ENCODE assay signal across 7 mouse cellular contexts in genomic region chr2:45114596-45114995, GRCm38 (mm10). TPM values are rescaled to one million over a fixed set of nuclear protein-coding genes. Genes with fewer than 3 reads are reported as not detected.
DNase-seq lines count a peak whose midpoint lies in the region; ATAC-seq and TF ChIP-seq lines count a peak whose summit lies in the region.

No protein-coding gene starts in this region.

- H3K9me3 ChIP-seq in forebrain, embryonic 10.5 days: no peaks in the 10 kb centered on the region
- no peaks in the 10 kb centered on the region for H3K9me3 ChIP-seq in intestine, embryonic 15.5 days

- peaks cover 3% of the 10 kb centered on the region; the same call in 1 of the 2 replicates for H3K27me3 ChIP-seq in liver, adult 2 months (ENCODE audit: control insufficient read depth, insufficient read depth, low read length)
- H3K27me3 ChIP-seq in forebrain, embryonic 10.5 days (ENCODE audit: poor library complexity, severe bottlenecking): no peaks in the 10 kb centered on the region
- H3K27me3 ChIP-seq in intestine, embryonic 15.5 days (replicated peaks): 0 out of 2 replicates have a peak, but pooled peaks cover 8% of the 10 kb centered on the region

- DNase-seq in liver, adult 2 months (ENCODE audit: extremely low read depth, low read depth, low spot score): no peak
- no peak for DNase-seq in liver
- no peak for DNase-seq in forebrain, embryonic 10.5 days (ENCODE audit: extremely low spot score, low spot score)
- DNase-seq in T-cell, adult 2 months (ENCODE audit: low spot score): no peak
- no peak for DNase-seq in spleen, postnatal 4 days (ENCODE audit: low spot score in 2 of 2)

- H3K4me3 ChIP-seq in liver, adult 2 months (ENCODE audit: insufficient read depth, low read depth, low read length): no peak overlapping the region
- H3K4me3 ChIP-seq in forebrain, embryonic 10.5 days: peak overlapping the region; percentile 72; the same call in 1 of the 2 replicates
- no peak overlapping the region for H3K4me3 ChIP-seq in intestine, embryonic 15.5 days (replicated peaks)
- peak overlapping the region; percentile 30; the same call in 1 of the 2 replicates for H3K4me3 ChIP-seq in olfactory bulb, adult 2 months (ENCODE audit: insufficient read depth, low read depth, low read length)

- H3K4me1 ChIP-seq in liver, adult 2 months (ENCODE audit: control insufficient read depth, insufficient read depth, low read length): no peaks in the 10 kb centered on the region; the same call in 1 of the 2 replicates
- peaks cover 69% of the 10 kb centered on the region for H3K4me1 ChIP-seq in forebrain, embryonic 10.5 days
- H3K4me1 ChIP-seq in intestine, embryonic 15.5 days (replicated peaks): peaks cover 6% of the 10 kb centered on the region; the same call in 1 of the 2 replicates
- peaks cover 2% of the 10 kb centered on the region; the same call in 1 of the 2 replicates for H3K4me1 ChIP-seq in olfactory bulb, adult 2 months (ENCODE audit: control insufficient read depth, insufficient read depth, low read length)

- no peak overlapping the region for H3K9ac ChIP-seq in liver, adult 2 months (ENCODE audit: low read depth, low read length)
- H3K9ac ChIP-seq in intestine, embryonic 15.5 days: no peak overlapping the region

- no peaks in the 10 kb centered on the region for H3K36me3 ChIP-seq in liver, adult 2 months (ENCODE audit: control insufficient read depth, insufficient read depth, low read length)
- H3K36me3 ChIP-seq in forebrain, embryonic 10.5 days (replicated peaks): no peaks in the 10 kb centered on the region
- no peaks in the 10 kb centered on the region for H3K36me3 ChIP-seq in intestine, embryonic 15.5 days

- H3K4me2 ChIP-seq in intestine, embryonic 15.5 days (replicated peaks): peak overlapping the region; percentile 14

- no peaks in the 10 kb centered on the region for H3K79me2 ChIP-seq in liver, adult 2 months (ENCODE audit: control insufficient read depth, insufficient read depth, low read length)

- no peak for ATAC-seq in intestine, embryonic 15.5 days

- TF ChIP-seq CTCF in liver, adult 2 months (IDR thresholded peaks at IDR 0.05; ENCODE audit: low read depth, low read length): no peak
- TF ChIP-seq CTCF in olfactory bulb, adult 2 months (IDR thresholded peaks at IDR 0.05; ENCODE audit: insufficient read depth, low read depth, low read length): no peak

- peak overlapping the region; percentile 43; the same call in 1 of the 2 replicates for H3K27ac ChIP-seq in liver, adult 2 months (replicated peaks; ENCODE audit: insufficient read depth, low read depth, low read length)
- H3K27ac ChIP-seq in forebrain, embryonic 10.5 days: peak overlapping the region; percentile 66; the same call in 1 of the 2 replicates
- H3K27ac ChIP-seq in intestine, embryonic 15.5 days: 0 out of 2 replicates have a peak overlapping the region, but pooled peaks have one; percentile 9
- H3K27ac ChIP-seq in olfactory bulb, adult 2 months (ENCODE audit: insufficient read depth, low read depth, low read length): peak overlapping the region; percentile 95

- no peak for TF ChIP-seq POLR2A in liver, adult 2 months (IDR thresholded peaks at IDR 0.05; ENCODE audit: extremely low read depth, insufficient read depth, low read length)
- no peak for TF ChIP-seq POLR2A in olfactory bulb, adult 2 months (IDR thresholded peaks at IDR 0.05; ENCODE audit: insufficient read depth, low read depth, low read length)

- WGBS in liver, adult 2 months: 39% methylated on average over 2 of the region's 2 CpGs
- WGBS in forebrain, embryonic 10.5 days: 3% methylated on average over 2 of the region's 2 CpGs
- WGBS in intestine, embryonic 15.5 days: 46% methylated on average over 2 of the region's 2 CpGs
- 15% methylated on average over 2 of the region's 2 CpGs for WGBS in olfactory bulb, adult 2 months

RNA-seq across cellular contexts. Expression of gene Zeb2, which starts 2.6 kb away (rescaled TPM):
- total RNA-seq in liver, adult 2 months (2014; rRNA removed): 15.5 and 16.8 TPM in 2 replicates
- 1.7 and 4.9 TPM in 2 replicates for polyA plus RNA-seq in liver, adult 2 months (2012; rRNA removed)
- 30.2 and 30.4 TPM in 2 replicates for polyA plus RNA-seq in forebrain, embryonic 10.5 days (2016; fragmentation: Nextera tagmentation; extraction: Ambion mirVana)
- 34.5 and 37.4 TPM in 2 replicates for polyA plus RNA-seq in intestine, embryonic 15.5 days (2015; fragmentation: Nextera tagmentation; extraction: Ambion mirVana)
- polyA plus RNA-seq in olfactory bulb, adult 2 months (2012; ENCODE audit: insufficient read depth, insufficient read length, low replicate concordance, missing spikeins): 125 and 1,127 TPM in 2 replicates

Comparison
In these comparisons a context has a peak if more than half of its experiments do, and no peak if none do; other contexts are left out.
1. H3K27ac ChIP-seq: peak in every context shown above with its lines; median percentile 95 in olfactory bulb, adult 2 months; 66 in forebrain, embryonic 10.5 days; 43 in liver, adult 2 months; 9 in intestine, embryonic 15.5 days.
2. H3K4me3 ChIP-seq: peak in forebrain, embryonic 10.5 days (single experiment) and olfactory bulb, adult 2 months (single experiment); none in liver, adult 2 months (single experiment) and intestine, embryonic 15.5 days (single experiment).